Mouse (Mus musculus): ENCODE measurements at regions not wholly inside any gene's neighbourhood (a gene's known extent, or its start where the extent isn't known, plus 50 kb on each side); places are given as distances from the start of the nearest gene placed in this dataset.
A peak's percentile ranks its signal among the peaks of the same experiment; 100 is the strongest.
"Not testable (repeated sequence)": the region's sequence is repeated elsewhere in the genome, so short reads cannot be mapped to it uniquely, and the experiment has no call there.

DNA sequence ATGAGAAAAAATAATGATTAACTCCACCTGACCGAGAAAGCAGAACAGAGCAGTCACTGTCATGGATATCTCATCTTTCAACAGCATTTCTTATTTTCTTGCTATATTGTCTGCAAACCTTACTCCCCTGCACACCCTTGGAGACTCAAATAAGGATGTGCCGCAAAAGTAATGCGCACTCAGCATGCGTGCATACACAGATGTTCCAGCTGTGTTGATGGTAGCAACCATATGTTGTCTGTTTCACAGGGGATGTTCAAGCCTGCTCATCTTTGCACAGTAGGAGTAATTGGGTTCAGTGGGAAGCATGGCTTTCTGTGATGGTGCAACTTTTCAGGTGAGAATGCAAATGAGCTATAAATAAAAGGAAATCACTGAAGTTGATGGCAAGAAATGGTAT lies 1182.9 kb upstream of the Manea start:
- DNase-seq, result no peak

DNA sequence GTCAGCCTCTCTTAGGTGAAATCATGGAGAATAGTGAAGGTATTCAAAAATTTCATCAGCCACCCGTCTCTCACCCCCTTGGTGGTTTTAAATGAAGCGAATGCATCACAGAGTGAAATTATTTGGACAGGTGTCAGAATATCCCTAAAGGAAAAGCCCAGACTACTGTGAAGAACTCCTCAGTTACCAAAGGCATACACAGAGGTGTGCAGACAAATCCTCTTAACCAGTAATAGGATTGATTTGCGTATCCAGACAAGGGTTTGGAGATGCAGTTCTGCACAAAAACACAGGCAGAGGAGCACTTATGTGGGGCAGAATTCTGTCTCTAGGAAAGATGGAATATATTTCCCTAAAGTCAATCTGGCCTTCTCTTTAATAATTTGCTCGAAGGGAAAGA lies 1173.6 kb upstream of the Manea start:
- no peak for DNase-seq

DNA sequence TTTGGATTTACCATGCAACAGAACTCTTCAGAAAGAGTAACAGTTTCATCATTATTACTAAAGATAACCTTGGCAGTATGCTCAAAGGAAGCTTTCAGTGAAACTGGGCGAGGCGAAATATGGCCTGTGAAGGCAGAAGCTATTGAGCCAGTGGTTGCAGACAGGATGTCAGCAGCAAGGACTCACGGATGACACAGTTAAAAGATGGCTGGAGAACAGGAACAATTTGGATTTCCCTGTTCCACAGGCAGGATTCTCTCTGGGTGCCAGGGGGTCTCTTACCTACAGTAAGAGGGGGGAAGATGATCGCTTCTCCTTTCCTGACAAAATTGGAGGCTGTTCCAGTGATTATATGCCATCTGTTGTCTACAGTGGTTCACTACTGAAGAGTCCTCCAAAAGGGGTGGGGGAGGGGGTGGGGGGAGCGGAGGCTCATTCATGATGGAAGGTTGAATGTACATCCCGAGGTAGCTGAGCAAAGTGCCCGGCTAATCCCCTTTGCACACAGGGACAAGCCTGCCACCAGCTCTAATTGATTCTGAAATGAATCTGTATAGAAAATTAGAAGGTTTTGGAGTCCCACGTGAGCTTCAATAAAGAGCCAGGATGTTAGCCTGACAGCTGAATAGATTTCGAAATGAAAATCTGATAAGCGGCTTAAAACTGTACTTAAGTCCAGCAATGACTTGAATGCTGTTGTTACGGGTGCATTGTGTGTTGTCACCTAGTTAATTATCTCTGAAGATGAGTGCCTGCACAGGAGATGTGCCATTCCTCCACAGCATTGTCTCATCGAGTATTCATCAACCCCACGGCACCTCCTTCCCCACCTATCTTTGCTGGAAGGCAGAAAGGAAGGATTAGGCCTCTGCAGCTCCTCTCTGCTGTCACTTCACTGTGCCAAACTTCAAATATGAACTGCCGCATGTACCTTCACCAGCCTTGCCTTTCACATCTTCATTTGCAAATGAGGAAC lies 1158.4 kb upstream of the Manea start:
- no peak for DNase-seq

DNA sequence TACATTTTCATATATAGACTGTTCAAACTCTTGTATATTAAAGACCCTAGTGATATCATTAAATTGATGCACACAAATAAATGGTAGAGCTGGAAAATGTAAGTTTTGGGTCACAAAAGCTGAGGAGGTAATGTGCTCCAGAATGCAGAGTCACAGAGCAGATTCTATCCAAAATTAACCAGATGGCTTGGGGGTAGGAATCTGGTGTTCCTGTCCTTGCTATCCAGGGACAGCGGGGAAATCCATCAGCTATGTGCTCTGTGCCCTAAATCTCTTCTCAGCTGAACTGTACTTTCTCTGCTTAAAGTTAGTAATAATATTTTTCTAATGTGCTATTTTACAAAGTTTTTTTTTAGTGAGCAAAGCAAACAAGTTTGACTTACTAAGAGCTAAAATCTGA lies 1151.2 kb upstream of the Manea start:
- DNase-seq, result no peak

DNA sequence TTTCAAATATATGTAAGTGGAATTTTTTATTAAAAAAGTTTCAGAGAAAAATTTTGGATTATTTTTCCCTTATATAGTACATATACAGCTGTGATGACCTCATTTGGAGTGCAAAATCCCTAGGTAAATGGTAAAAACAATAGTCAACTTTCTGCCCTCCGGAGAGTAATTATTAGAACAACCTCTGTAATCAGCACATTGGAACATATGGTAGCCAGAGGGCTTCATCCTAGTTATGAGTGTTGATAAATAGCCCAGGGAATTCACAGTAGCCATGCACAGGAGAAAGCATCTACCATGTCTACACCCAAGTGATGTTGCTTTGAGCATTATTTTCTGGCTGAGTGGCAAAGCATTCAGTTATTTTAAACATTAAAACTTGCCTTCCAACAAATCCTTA lies 1150.6 kb upstream of the Manea start:
- no peak for DNase-seq

DNA sequence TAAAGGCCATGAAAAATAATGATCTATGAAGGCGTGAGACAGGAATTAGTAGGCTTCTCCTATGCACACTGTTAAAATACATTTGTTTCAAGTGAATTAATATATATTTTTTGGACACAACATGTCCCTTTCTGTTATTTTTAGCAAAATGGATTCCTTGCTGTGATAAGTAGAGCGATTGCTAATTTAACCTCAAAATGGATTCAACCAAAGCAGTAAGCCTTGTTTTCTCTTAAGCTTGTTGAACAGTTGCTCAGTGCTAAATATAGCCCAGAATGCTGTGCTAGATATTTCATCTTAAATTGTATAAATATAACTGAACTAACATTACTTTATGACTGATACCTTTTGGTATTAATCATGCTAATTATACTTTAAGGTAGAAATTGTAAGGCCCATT lies 1144.6 kb upstream of the Manea start:
- no peak for DNase-seq

DNA sequence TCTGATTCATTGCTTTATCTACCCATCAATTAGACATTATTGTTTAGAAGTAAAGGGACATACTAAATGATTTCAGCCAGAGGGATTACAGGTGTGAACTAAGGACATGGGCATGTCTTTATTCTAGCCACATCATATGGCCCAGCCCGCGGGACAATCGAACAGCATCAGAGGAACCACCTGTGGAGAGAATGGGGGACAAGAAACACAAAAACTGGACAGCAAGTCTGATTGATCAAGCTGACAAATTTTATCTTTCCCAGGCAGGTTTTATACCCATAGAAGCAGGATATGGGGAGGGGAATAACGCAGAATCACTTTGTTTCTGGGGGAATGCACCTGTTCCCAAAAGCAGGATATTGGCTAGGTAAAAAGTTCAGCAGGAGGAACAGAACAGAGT lies 1103.2 kb upstream of the Manea start:
- DNase-seq, result no peak

DNA sequence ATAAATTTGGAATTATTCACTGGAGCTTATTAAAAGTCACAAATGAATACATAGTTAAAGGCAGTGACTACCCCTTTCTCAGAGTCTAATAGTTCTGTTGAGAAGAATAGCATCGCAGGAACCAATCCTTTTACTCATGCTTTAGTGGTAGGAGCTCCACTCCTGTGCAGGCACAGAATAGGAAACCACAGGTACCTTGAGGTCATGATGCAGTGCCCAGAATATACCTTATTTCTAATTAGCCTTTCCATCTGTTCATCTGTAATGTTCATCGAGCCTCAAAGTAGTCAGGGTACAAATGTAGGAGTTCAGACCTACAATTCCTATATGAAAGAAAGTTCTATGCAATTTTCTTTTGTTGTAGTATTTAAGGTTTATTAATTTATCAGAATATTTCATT lies 1099.6 kb upstream of the Manea start:
- no peak for DNase-seq

DNA sequence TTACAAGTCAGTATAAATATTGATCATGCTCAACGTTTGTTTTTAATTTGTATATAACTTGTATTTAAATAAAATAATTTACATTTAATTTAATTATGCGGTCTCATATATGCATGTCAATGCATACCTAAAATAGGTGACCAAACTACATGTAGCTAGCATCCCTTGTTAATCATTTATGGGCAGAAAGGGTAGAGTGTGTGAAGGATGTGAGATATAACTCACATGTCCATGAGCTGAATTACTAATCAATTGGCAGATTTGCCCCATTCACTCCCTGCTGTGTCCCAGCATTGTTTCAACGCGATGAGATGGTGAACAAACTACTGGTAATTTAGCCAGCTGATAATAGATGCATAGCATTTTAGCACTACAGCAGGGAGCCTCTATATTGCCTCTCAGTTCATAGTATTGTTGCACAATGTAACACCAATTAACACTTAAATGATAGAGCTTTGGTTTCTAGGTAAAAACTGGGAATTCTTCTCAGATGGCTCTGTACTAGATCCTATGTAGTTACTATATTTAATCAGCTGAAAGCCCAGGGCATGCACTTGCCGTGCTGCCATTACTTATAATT lies 1082.6 kb upstream of the Manea start:
- no peak for DNase-seq

DNA sequence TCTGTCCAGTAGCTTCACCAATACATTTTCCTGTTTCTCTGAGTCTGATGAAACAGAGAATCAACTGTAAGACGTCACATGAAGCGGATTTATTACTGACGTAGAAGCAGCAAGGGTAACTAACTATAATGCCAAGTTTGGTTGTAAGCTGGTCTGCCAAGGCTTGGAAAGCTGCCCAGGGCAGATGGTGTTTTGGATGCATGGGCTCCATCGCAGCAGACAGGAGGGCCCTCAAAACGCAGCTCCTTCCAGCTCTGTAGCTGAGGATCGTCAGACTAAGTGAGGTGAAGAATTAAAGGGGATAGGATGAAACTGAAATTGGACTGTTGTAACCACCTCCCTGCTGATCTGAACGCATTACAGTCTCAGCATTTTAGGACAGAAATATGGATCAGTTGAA lies 1079.2 kb upstream of the Manea start:
- DNase-seq, result peak; percentile 5

DNA sequence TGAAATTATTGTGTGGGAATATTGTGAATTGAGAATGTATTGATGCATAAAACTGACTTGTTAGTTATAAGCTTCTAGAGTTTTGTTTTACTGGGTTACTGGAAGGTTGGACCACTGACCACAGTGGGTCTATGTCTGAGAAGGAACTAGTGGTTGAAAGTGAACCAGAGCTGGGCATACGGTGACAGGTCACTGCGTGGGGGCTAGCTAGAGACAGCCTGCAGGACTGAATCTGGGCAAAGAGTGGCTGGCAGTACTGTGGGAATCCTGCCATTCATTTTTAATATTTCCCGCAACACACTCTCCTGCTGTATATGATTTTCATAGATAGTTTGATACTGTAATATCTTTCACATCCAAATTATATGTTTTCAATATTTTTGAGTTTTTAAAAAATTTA lies 1077.2 kb upstream of the Manea start:
- DNase-seq, result no peak

DNA sequence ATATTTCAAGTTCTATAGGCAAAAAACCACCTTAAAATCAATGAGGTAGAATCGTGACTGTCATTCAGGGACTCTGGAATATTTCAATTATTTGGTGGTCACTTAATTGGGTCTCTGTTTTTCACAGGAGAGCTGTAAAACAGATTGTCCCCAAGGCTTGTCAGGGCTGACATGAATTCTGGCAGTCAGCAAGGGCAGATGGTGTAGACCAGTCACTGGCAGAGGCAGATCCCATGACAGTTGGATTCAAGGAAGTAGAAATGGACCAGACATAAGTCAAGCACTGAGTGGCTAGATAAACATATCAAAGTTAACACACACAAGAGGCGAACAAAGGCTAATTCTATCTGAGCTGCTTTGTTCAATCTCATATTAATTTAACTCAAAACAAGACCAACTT lies 1071.8 kb upstream of the Manea start:
- no peak for DNase-seq

DNA sequence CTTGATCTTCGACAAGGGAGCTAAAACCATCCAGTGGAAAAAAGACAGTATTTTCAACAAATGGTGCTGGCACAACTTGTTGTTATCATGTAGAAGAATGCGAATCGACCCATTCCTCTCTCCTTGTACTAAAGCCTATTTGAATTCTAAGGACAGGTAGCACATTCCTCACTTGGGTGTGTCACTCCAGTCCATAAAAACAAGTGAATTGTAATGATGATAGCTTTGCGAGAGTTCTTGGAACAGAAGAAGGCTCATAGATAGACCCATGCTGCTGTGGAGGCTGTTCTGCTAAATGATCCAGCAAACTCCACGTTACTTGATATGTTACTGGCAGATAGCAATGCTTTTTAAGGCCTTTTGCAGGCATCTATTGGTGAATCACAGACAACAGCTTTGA lies 1038.2 kb upstream of the Manea start:
- not testable (repeated sequence) for DNase-seq

DNA sequence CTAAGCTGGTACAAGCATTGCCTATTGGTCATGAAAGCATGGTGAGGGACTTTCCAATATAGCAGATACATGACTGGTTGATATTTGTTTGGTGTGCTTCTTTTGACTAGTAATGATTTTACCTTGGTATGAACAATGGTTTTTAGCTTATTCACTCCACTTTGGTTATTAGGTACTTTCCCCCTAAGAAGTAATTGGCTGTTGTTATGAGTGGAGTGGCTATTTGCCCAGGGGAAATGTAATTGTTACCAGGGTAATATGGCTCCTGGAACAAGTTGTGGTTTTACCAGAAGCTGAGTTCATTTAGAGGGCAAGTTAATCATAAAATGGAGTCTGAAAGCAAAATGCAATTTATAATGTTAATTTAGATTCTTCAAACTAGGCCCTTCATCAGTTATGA lies 1000.2 kb upstream of the Manea start:
- DNase-seq, result no peak

DNA sequence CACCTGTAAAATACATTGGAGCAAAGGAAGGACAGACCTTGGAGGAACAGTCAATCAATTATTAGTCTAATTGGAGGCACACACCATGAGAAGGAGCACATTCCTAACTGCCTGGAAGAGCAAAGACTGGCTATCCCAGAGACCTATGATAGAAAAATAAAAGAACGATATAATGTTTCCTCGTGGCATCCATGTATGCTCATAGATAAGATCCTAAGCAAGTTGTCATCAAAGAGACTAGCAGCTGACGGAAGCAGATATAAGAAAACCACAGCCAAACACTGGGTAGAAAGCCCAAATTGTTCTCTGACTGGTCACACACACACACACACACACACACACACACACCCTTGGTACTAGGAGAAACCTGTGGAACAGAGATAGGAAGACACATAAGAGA lies 986.6 kb upstream of the Manea start:
- no peak for DNase-seq

All from heart, postnatal 4 days (tissue).